In genomic region chr4:138356551-138356950, GRCm38 (mm10) we compare ENCODE assay signal across 34 mouse cellular contexts. TPM values are rescaled to one million over a fixed set of nuclear protein-coding genes. Genes with fewer than 3 reads are reported as not detected.
DNase-seq lines count a peak whose midpoint lies in the region; ATAC-seq lines count a peak whose summit lies in the region.
"Had no signal": no experiment of that assay in that cellular context is flagged by ENCODE, and none has a peak within 500 bp of the region (broad histone marks: within the 10 kb centered on the region; RNA-seq: fewer than 3 reads in every experiment).

No protein-coding gene starts in this region.

- no peak for ATAC-seq in forebrain, embryonic 16.5 days
- ATAC-seq: forebrain, embryonic 15.5 days; hindbrain, embryonic 16.5 days had no signal

- H3K4me3 ChIP-seq in forebrain, embryonic 16.5 days (replicated peaks; ENCODE audit: low read length) = no peak overlapping the region
- H3K4me3 ChIP-seq: forebrain, embryonic 15.5 days; kidney, embryonic 15.5 days; lung, embryonic 15.5 days had no signal

- no peak overlapping the region for H3K4me2 ChIP-seq in forebrain, embryonic 16.5 days (ENCODE audit: low read length)
- H3K4me2 ChIP-seq: forebrain, embryonic 15.5 days; kidney, embryonic 15.5 days; lung, embryonic 15.5 days had no signal

- no peak overlapping the region for H3K9ac ChIP-seq in forebrain, embryonic 16.5 days (replicated peaks; ENCODE audit: low read depth, low read length)
- H3K9ac ChIP-seq: forebrain, embryonic 15.5 days; kidney, embryonic 15.5 days; liver, embryonic 14.5 days; lung, embryonic 15.5 days had no signal

- no peaks in the 10 kb centered on the region for H3K9me3 ChIP-seq in forebrain, embryonic 16.5 days (ENCODE audit: control insufficient read depth, low read length)
- H3K9me3 ChIP-seq: forebrain, embryonic 15.5 days; G1E; lung, embryonic 15.5 days had no signal

- no peaks in the 10 kb centered on the region for H3K27me3 ChIP-seq in forebrain, embryonic 16.5 days (replicated peaks; ENCODE audit: control insufficient read depth, insufficient read depth, low read length)
- H3K27me3 ChIP-seq: forebrain, embryonic 15.5 days; lung, embryonic 15.5 days had no signal

- DNase-seq in lung, adult 18-20 months = peak; percentile 41 to 51
- DNase-seq in lung, postnatal 4 days = no peak
- DNase-seq in 3T3-L1 (ENCODE audit: low read depth, low spot score) (peak; percentile 77), NIH3T3 (ENCODE audit: low read depth) (peak; percentile 89)
- DNase-seq in adrenal gland, postnatal 36 days = peak; percentile 68 to 76
- DNase-seq in gastrocnemius, postnatal 25 days = no peak
- DNase-seq in heart, adult 8-10 months (ENCODE audit: low spot score) = no peak
- DNase-seq: cerebellum, adult 8-10 months; cerebellum, postnatal 25 days; heart, postnatal 14 days; kidney, adult 18-20 months; layer of hippocampus, postnatal 36 days; liver; midbrain, embryonic 14.5 days; right cerebral cortex, postnatal 25 days; spleen, adult 18-20 months; thymus, adult 18-20 months; thymus, postnatal 25 days had no signal

- H3K27ac ChIP-seq in forebrain, embryonic 16.5 days (ENCODE audit: low read length) = no peak overlapping the region
- H3K27ac ChIP-seq: forebrain, embryonic 15.5 days; kidney, embryonic 15.5 days; liver, embryonic 14.5 days; lung, embryonic 15.5 days; stomach, postnatal 0 days had no signal

- no peaks in the 10 kb centered on the region; the same call in 1 of the 2 replicates for H3K4me1 ChIP-seq in forebrain, embryonic 16.5 days (replicated peaks; ENCODE audit: control insufficient read depth, insufficient read depth, low read length)
- H3K4me1 ChIP-seq: lung, embryonic 15.5 days had no signal

- H3K36me3 ChIP-seq in forebrain, embryonic 16.5 days (ENCODE audit: control insufficient read depth, insufficient read depth) = no peaks in the 10 kb centered on the region
- H3K36me3 ChIP-seq: forebrain, embryonic 15.5 days; G1E; kidney, embryonic 15.5 days; lung, embryonic 15.5 days had no signal

- 93% methylated on average over 12 of the region's 12 CpGs for WGBS in forebrain, embryonic 16.5 days

RNA-seq across cellular contexts. Expression of gene Cda, which starts 11.2 kb away (rescaled TPM):
- total RNA-seq in adrenal gland, postnatal 36 days (2021) = 10 to 100 TPM in 1 of 2 experiments, 1 to 10 TPM in 1; 6.9 to 15.0 TPM
- 1 to 10 TPM in 1 of 2 experiments, under 1 TPM in 1; 0.82 to 1.2 TPM for total RNA-seq in gastrocnemius, postnatal 25 days (2021)
- 1 to 10 TPM; 2.1 to 3.2 (median 2.8) TPM for total RNA-seq in heart, adult 8-10 months (2022)
- 1.0 and 1.1 TPM in 2 replicates for polyA plus RNA-seq in forebrain, embryonic 16.5 days (2015; fragmentation: Nextera tagmentation; extraction: Ambion mirVana)
- total RNA-seq: G1E; neutrophil, adult 5-6 weeks had no signal
- polyA plus RNA-seq: G1E had no signal

RNA-seq across cellular contexts. Expression of gene Pink1, which starts 30.4 kb away (rescaled TPM):
- total RNA-seq in adrenal gland, postnatal 36 days (2021) = 100 to 1,000 TPM; 141 to 211 TPM
- total RNA-seq in gastrocnemius, postnatal 25 days (2021) = 100 to 1,000 TPM; 436 to 528 TPM
- total RNA-seq in heart, adult 8-10 months (2022) = 100 to 1,000 TPM; 791 to 970 (median 864) TPM
- 91.0 and 92.8 TPM in 2 replicates for polyA plus RNA-seq in forebrain, embryonic 16.5 days (2015; fragmentation: Nextera tagmentation; extraction: Ambion mirVana)

RNA-seq across cellular contexts. Expression of gene Fam43b, which starts 39.8 kb away (rescaled TPM):
- total RNA-seq in adrenal gland, postnatal 36 days (2021) = 1 to 10 TPM; 2.5 to 3.5 TPM
- not detected for total RNA-seq in gastrocnemius, postnatal 25 days (2021)
- not detected for total RNA-seq in heart, adult 8-10 months (2022)
- polyA plus RNA-seq in forebrain, embryonic 16.5 days (2015; fragmentation: Nextera tagmentation; extraction: Ambion mirVana) = 7.7 and 8.4 TPM in 2 replicates
- total RNA-seq: gastrocnemius, adult 8-10 months; heart, postnatal 14 days; neutrophil, adult 5-6 weeks had no signal
- polyA plus RNA-seq: embryonic facial prominence, embryonic 11.5 days; G1E; gonadal fat pad, adult 2 months; heart, embryonic 14.5 days; hindbrain, embryonic 11.5 days; kidney, embryonic 15.5 days; limb, embryonic 11.5 days; liver, embryonic 14.5 days; lung, embryonic 15.5 days; neural tube, embryonic 11.5 days; stomach, postnatal 0 days had no signal

RNA-seq across cellular contexts. Expression of gene Ddost, which starts 52.0 kb away (rescaled TPM):
- total RNA-seq in adrenal gland, postnatal 36 days (2021) = 100 to 1,000 TPM; 127 to 132 TPM
- total RNA-seq in gastrocnemius, postnatal 25 days (2021) = 10 to 100 TPM; 30.6 to 37.0 TPM
- 10 to 100 TPM; 63.3 to 65.5 (median 64.3) TPM for total RNA-seq in heart, adult 8-10 months (2022)
- 184 and 190 TPM in 2 replicates for polyA plus RNA-seq in forebrain, embryonic 16.5 days (2015; fragmentation: Nextera tagmentation; extraction: Ambion mirVana)

Comparison
In these comparisons a context has a peak if more than half of its experiments do, and no peak if none do; other contexts are left out.
1. DNase-seq: peak in lung, adult 18-20 months (2 of 2), 3T3-L1 (single experiment), NIH3T3 (single experiment) and adrenal gland, postnatal 36 days (2 of 2); none in lung, postnatal 4 days (0 of 2), gastrocnemius, postnatal 25 days (single experiment) and heart, adult 8-10 months (single experiment).